In the genomic region with DNA sequence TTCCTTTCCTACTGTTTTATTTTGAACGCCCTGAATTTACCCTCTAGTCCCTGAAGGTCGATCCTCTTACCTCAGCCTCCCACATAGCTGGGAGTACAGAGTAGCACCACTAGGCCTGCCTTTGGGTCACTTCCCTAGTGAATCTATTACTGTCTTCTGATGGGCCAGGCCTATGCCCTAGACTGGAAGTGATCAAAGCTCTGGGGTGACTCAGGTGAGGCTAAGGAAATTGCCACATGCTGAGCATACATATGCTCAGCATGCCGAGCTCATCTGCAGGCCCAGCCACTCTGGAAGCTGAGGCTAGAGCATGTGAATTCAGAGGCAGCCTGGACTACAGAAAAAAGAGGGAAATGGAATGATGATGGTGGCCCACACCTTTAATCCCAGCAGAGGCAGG, we compare ENCODE assay signal across 24 mouse cellular contexts. TPM values are rescaled to one million over a fixed set of nuclear protein-coding genes. Genes with fewer than 3 reads are reported as not detected.
A peak's percentile ranks its signal among the peaks of the same experiment; 100 is the strongest.
DNase-seq lines count a peak whose midpoint lies in the region; ATAC-seq and TF ChIP-seq lines count a peak whose summit lies in the region.
"Had no signal": no experiment of that assay in that cellular context is flagged by ENCODE, and none has a peak within 500 bp of the region (broad histone marks: within the 10 kb centered on the region; RNA-seq: fewer than 3 reads in every experiment).

No protein-coding gene starts in this region.

- no peak for TF ChIP-seq CTCF in hindbrain, postnatal 0 days (IDR thresholded peaks at IDR 0.05; ENCODE audit: low read depth)

- no peak for ATAC-seq in embryonic facial prominence, embryonic 12.5 days (ENCODE audit: insufficient number of reproducible peaks, insufficient read depth, low FRiP score, low TSS enrichment)
- ATAC-seq in hindbrain, embryonic 12.5 days (ENCODE audit: low FRiP score), result no peak
- ATAC-seq in hindbrain, postnatal 0 days, result no peak
- ATAC-seq in megakaryocyte, adult 5-6 weeks (ENCODE audit: poor library complexity, severe bottlenecking), result peak; percentile 90
- no peak for ATAC-seq in forebrain, embryonic 11.5 days (replicated peaks; ENCODE audit: low FRiP score)

- H3K27ac ChIP-seq in embryonic facial prominence, embryonic 12.5 days, result 0 out of 2 replicates have a peak overlapping the region, but pooled peaks have one; percentile 41
- H3K27ac ChIP-seq in embryonic facial prominence, embryonic 10.5 days (replicated peaks), result no peak overlapping the region
- H3K27ac ChIP-seq in hindbrain, embryonic 12.5 days, result 0 out of 2 replicates have a peak overlapping the region, but pooled peaks have one; percentile 58
- H3K27ac ChIP-seq in hindbrain, postnatal 0 days, result no peak overlapping the region
- no peak overlapping the region for H3K27ac ChIP-seq in forebrain, embryonic 11.5 days (ENCODE audit: low read depth, low read length)
- H3K27ac ChIP-seq: kidney, postnatal 0 days; liver, embryonic 14.5 days; lung, embryonic 15.5 days; macrophage had no signal

- DNase-seq in embryonic facial prominence, embryonic 10.5 days (ENCODE audit: low spot score), result no peak
- no peak for DNase-seq in hindbrain, postnatal 0 days (ENCODE audit: low spot score)
- peak; percentile 76 for DNase-seq in brain, adult 2 months (ENCODE audit: low read depth, low spot score)
- no peak for DNase-seq in forebrain, embryonic 11.5 days (ENCODE audit: low spot score)
- DNase-seq: adrenal gland, adult 2 months; gastrocnemius, postnatal 10 days; heart, adult 18-20 months; heart, postnatal 10 days; kidney, adult 18-20 months; layer of hippocampus, postnatal 36 days; right cerebral cortex, postnatal 14 days; spleen, adult 18-20 months; thymus, adult 2 months had no signal

- no peaks in the 10 kb centered on the region for H3K4me1 ChIP-seq in embryonic facial prominence, embryonic 12.5 days
- H3K4me1 ChIP-seq in embryonic facial prominence, embryonic 10.5 days, result peaks cover 7% of the 10 kb centered on the region; the same call in 1 of the 2 replicates
- peaks cover 8% of the 10 kb centered on the region for H3K4me1 ChIP-seq in hindbrain, embryonic 12.5 days
- peaks cover 5% of the 10 kb centered on the region; the same call in 1 of the 2 replicates for H3K4me1 ChIP-seq in hindbrain, postnatal 0 days (ENCODE audit: insufficient read depth, low read length)
- no peaks in the 10 kb centered on the region for H3K4me1 ChIP-seq in forebrain, embryonic 11.5 days (replicated peaks; ENCODE audit: control insufficient read depth, insufficient read depth, low read length)
- H3K4me1 ChIP-seq: lung, embryonic 15.5 days had no signal

- H3K9ac ChIP-seq in embryonic facial prominence, embryonic 12.5 days, result no peak overlapping the region
- 0 out of 2 replicates have a peak overlapping the region, but pooled peaks have one; percentile 28 for H3K9ac ChIP-seq in hindbrain, embryonic 12.5 days
- H3K9ac ChIP-seq in hindbrain, postnatal 0 days (replicated peaks; ENCODE audit: low read length), result no peak overlapping the region
- no peak overlapping the region for H3K9ac ChIP-seq in forebrain, embryonic 11.5 days (ENCODE audit: low read length)
- H3K9ac ChIP-seq: liver, embryonic 14.5 days; lung, embryonic 15.5 days; neural tube, embryonic 15.5 days had no signal

- peaks cover 28% of the 10 kb centered on the region for H3K36me3 ChIP-seq in embryonic facial prominence, embryonic 12.5 days
- peaks cover 41% of the 10 kb centered on the region for H3K36me3 ChIP-seq in embryonic facial prominence, embryonic 10.5 days (replicated peaks)
- peaks cover 18% of the 10 kb centered on the region for H3K36me3 ChIP-seq in hindbrain, embryonic 12.5 days
- 0 out of 2 replicates have a peak, but pooled peaks cover 6% of the 10 kb centered on the region for H3K36me3 ChIP-seq in hindbrain, postnatal 0 days (ENCODE audit: insufficient read depth, low read length)
- H3K36me3 ChIP-seq in forebrain, embryonic 11.5 days (ENCODE audit: control insufficient read depth, insufficient read depth, low read length), result no peaks in the 10 kb centered on the region
- H3K36me3 ChIP-seq: lung, embryonic 15.5 days had no signal

- no peaks in the 10 kb centered on the region for H3K27me3 ChIP-seq in embryonic facial prominence, embryonic 12.5 days
- H3K27me3 ChIP-seq in embryonic facial prominence, embryonic 10.5 days (replicated peaks; ENCODE audit: low read depth, poor library complexity, severe bottlenecking), result no peaks in the 10 kb centered on the region
- H3K27me3 ChIP-seq in hindbrain, embryonic 12.5 days, result no peaks in the 10 kb centered on the region
- no peaks in the 10 kb centered on the region for H3K27me3 ChIP-seq in hindbrain, postnatal 0 days (ENCODE audit: insufficient read depth, low read length)
- no peaks in the 10 kb centered on the region for H3K27me3 ChIP-seq in forebrain, embryonic 11.5 days (ENCODE audit: control insufficient read depth, insufficient read depth, low read length)
- H3K27me3 ChIP-seq: lung, embryonic 15.5 days; neural tube, embryonic 15.5 days had no signal

- no peaks in the 10 kb centered on the region for H3K9me3 ChIP-seq in embryonic facial prominence, embryonic 12.5 days
- H3K9me3 ChIP-seq in embryonic facial prominence, embryonic 10.5 days, result no peaks in the 10 kb centered on the region
- no peaks in the 10 kb centered on the region for H3K9me3 ChIP-seq in hindbrain, embryonic 12.5 days (replicated peaks)
- H3K9me3 ChIP-seq in hindbrain, postnatal 0 days (ENCODE audit: low read length), result no peaks in the 10 kb centered on the region
- H3K9me3 ChIP-seq in forebrain, embryonic 11.5 days (ENCODE audit: control insufficient read depth, low read length), result no peaks in the 10 kb centered on the region
- H3K9me3 ChIP-seq: forebrain, embryonic 10.5 days; lung, embryonic 15.5 days; neural tube, embryonic 15.5 days had no signal

- H3K4me2 ChIP-seq in embryonic facial prominence, embryonic 12.5 days (replicated peaks), result no peak overlapping the region
- no peak overlapping the region for H3K4me2 ChIP-seq in hindbrain, embryonic 12.5 days (replicated peaks)
- H3K4me2 ChIP-seq in hindbrain, postnatal 0 days (ENCODE audit: low read depth, low read length), result no peak overlapping the region
- H3K4me2 ChIP-seq in forebrain, embryonic 11.5 days (ENCODE audit: low read depth, low read length, severe bottlenecking), result no peak overlapping the region
- H3K4me2 ChIP-seq: lung, embryonic 15.5 days; midbrain, embryonic 11.5 days; neural tube, embryonic 15.5 days had no signal

- 60% methylated on average over 3 of the region's 3 CpGs for WGBS in embryonic facial prominence, embryonic 12.5 days
- WGBS in embryonic facial prominence, embryonic 10.5 days, result 77% methylated on average over 3 of the region's 3 CpGs
- 59% methylated on average over 3 of the region's 3 CpGs for WGBS in hindbrain, embryonic 12.5 days
- WGBS in hindbrain, postnatal 0 days, result 60% methylated on average over 3 of the region's 3 CpGs
- WGBS in forebrain, embryonic 11.5 days, result 71% methylated on average over 3 of the region's 3 CpGs

- H3K4me3 ChIP-seq in embryonic facial prominence, embryonic 12.5 days, result no peak overlapping the region
- H3K4me3 ChIP-seq in embryonic facial prominence, embryonic 10.5 days, result no peak overlapping the region
- H3K4me3 ChIP-seq in hindbrain, embryonic 12.5 days, result no peak overlapping the region
- H3K4me3 ChIP-seq in hindbrain, postnatal 0 days (ENCODE audit: low read length), result no peak overlapping the region
- H3K4me3 ChIP-seq in forebrain, embryonic 11.5 days (ENCODE audit: low read depth, low read length), result no peak overlapping the region
- H3K4me3 ChIP-seq: forebrain, embryonic 10.5 days; lung, embryonic 15.5 days; neural tube, embryonic 15.5 days had no signal

RNA-seq across cellular contexts. Expression of a gene that starts 5.9 kb away (rescaled TPM):
- 38.9 and 42.0 TPM in 2 replicates for polyA plus RNA-seq in embryonic facial prominence, embryonic 12.5 days (2016; fragmentation: Nextera tagmentation; extraction: Ambion mirVana)
- 55.1 and 55.5 TPM in 2 replicates for polyA plus RNA-seq in embryonic facial prominence, embryonic 10.5 days (2016; fragmentation: Nextera tagmentation; extraction: Ambion mirVana)
- 39.8 and 43.0 TPM in 2 replicates for polyA plus RNA-seq in hindbrain, embryonic 12.5 days (2016; fragmentation: Nextera tagmentation; extraction: Ambion mirVana)
- total RNA-seq in hindbrain, postnatal 0 days (2014; rRNA removed), result 18.2 and 22.7 TPM in 2 replicates
- 59.7 and 67.9 TPM in 2 replicates for polyA plus RNA-seq in hindbrain, postnatal 0 days (2015; fragmentation: Nextera tagmentation; extraction: Ambion mirVana)
- total RNA-seq in megakaryocyte, adult 5-6 weeks (2015), result 15.5 and 19.5 TPM in 2 replicates
- total RNA-seq in megakaryocyte, adult 5-6 weeks (2017), result 13.3 and 15.6 TPM in 2 replicates
- 45.6 and 49.9 TPM in 2 replicates for polyA plus RNA-seq in forebrain, embryonic 11.5 days (2014; fragmentation: Nextera tagmentation; extraction: Ambion mirVana)

RNA-seq across cellular contexts. Expression of a gene that starts 6.6 kb away (rescaled TPM):
- 76.1 and 76.7 TPM in 2 replicates for polyA plus RNA-seq in embryonic facial prominence, embryonic 12.5 days (2016; fragmentation: Nextera tagmentation; extraction: Ambion mirVana)
- polyA plus RNA-seq in embryonic facial prominence, embryonic 10.5 days (2016; fragmentation: Nextera tagmentation; extraction: Ambion mirVana), result 64.4 and 64.8 TPM in 2 replicates
- polyA plus RNA-seq in hindbrain, embryonic 12.5 days (2016; fragmentation: Nextera tagmentation; extraction: Ambion mirVana), result 90.1 and 90.4 TPM in 2 replicates
- total RNA-seq in hindbrain, postnatal 0 days (2014; rRNA removed), result 92.6 and 95.5 TPM in 2 replicates
- 147 and 160 TPM in 2 replicates for polyA plus RNA-seq in hindbrain, postnatal 0 days (2015; fragmentation: Nextera tagmentation; extraction: Ambion mirVana)
- 70.0 and 73.0 TPM in 2 replicates for total RNA-seq in megakaryocyte, adult 5-6 weeks (2015)
- total RNA-seq in megakaryocyte, adult 5-6 weeks (2017), result 28.0 and 36.7 TPM in 2 replicates
- 63.5 and 70.2 TPM in 2 replicates for polyA plus RNA-seq in forebrain, embryonic 11.5 days (2014; fragmentation: Nextera tagmentation; extraction: Ambion mirVana)

RNA-seq across cellular contexts. Expression of a gene that starts 15.6 kb away (rescaled TPM):
- polyA plus RNA-seq in embryonic facial prominence, embryonic 12.5 days (2016; fragmentation: Nextera tagmentation; extraction: Ambion mirVana), result 2.2 and 2.8 TPM in 2 replicates
- polyA plus RNA-seq in embryonic facial prominence, embryonic 10.5 days (2016; fragmentation: Nextera tagmentation; extraction: Ambion mirVana), result 2.2 and 2.8 TPM in 2 replicates
- polyA plus RNA-seq in hindbrain, embryonic 12.5 days (2016; fragmentation: Nextera tagmentation; extraction: Ambion mirVana), result 2.2 and 2.7 TPM in 2 replicates
- 1.2 TPM in 2 replicates for total RNA-seq in hindbrain, postnatal 0 days (2014; rRNA removed)
- 1.4 and 2.0 TPM in 2 replicates for polyA plus RNA-seq in hindbrain, postnatal 0 days (2015; fragmentation: Nextera tagmentation; extraction: Ambion mirVana)
- total RNA-seq in megakaryocyte, adult 5-6 weeks (2015), result 64.9 and 68.8 TPM in 2 replicates
- total RNA-seq in megakaryocyte, adult 5-6 weeks (2017), result 62.6 and 71.5 TPM in 2 replicates
- 2.1 and 2.4 TPM in 2 replicates for polyA plus RNA-seq in forebrain, embryonic 11.5 days (2014; fragmentation: Nextera tagmentation; extraction: Ambion mirVana)

RNA-seq across cellular contexts. Expression of a gene that starts 17.2 kb away (rescaled TPM):
- 5.0 and 6.5 TPM in 2 replicates for polyA plus RNA-seq in embryonic facial prominence, embryonic 12.5 days (2016; fragmentation: Nextera tagmentation; extraction: Ambion mirVana)
- 0.49 and 2.1 TPM in 2 replicates for polyA plus RNA-seq in embryonic facial prominence, embryonic 10.5 days (2016; fragmentation: Nextera tagmentation; extraction: Ambion mirVana)
- 3.2 and 4.0 TPM in 2 replicates for polyA plus RNA-seq in hindbrain, embryonic 12.5 days (2016; fragmentation: Nextera tagmentation; extraction: Ambion mirVana)
- total RNA-seq in hindbrain, postnatal 0 days (2014; rRNA removed), result not detected in 2 replicates
- 1.4 and 1.9 TPM in 2 replicates for polyA plus RNA-seq in hindbrain, postnatal 0 days (2015; fragmentation: Nextera tagmentation; extraction: Ambion mirVana)
- total RNA-seq in megakaryocyte, adult 5-6 weeks (2015), result not detected in 2 replicates
- total RNA-seq in megakaryocyte, adult 5-6 weeks (2017), result not detected in 2 replicates
- not detected in 2 replicates for polyA plus RNA-seq in forebrain, embryonic 11.5 days (2014; fragmentation: Nextera tagmentation; extraction: Ambion mirVana)
- total RNA-seq: adrenal gland, adult 2 months; gastrocnemius, postnatal 10 days; heart, adult 18-20 months; heart, postnatal 10 days had no signal
- polyA plus RNA-seq: adrenal gland, adult 2 months; forebrain, embryonic 10.5 days; kidney, postnatal 0 days; liver, embryonic 14.5 days; lung, embryonic 15.5 days; macrophage; midbrain, embryonic 11.5 days; stomach, embryonic 14.5 days had no signal

RNA-seq across cellular contexts. Expression of a gene that starts 31.4 kb away (rescaled TPM):
- 29.8 and 32.0 TPM in 2 replicates for polyA plus RNA-seq in embryonic facial prominence, embryonic 12.5 days (2016; fragmentation: Nextera tagmentation; extraction: Ambion mirVana)
- polyA plus RNA-seq in embryonic facial prominence, embryonic 10.5 days (2016; fragmentation: Nextera tagmentation; extraction: Ambion mirVana), result 40.3 and 44.6 TPM in 2 replicates
- 25.7 and 28.0 TPM in 2 replicates for polyA plus RNA-seq in hindbrain, embryonic 12.5 days (2016; fragmentation: Nextera tagmentation; extraction: Ambion mirVana)
- total RNA-seq in hindbrain, postnatal 0 days (2014; rRNA removed), result 17.3 and 17.9 TPM in 2 replicates
- 18.9 and 20.2 TPM in 2 replicates for polyA plus RNA-seq in hindbrain, postnatal 0 days (2015; fragmentation: Nextera tagmentation; extraction: Ambion mirVana)
- 4.8 and 4.9 TPM in 2 replicates for total RNA-seq in megakaryocyte, adult 5-6 weeks (2015)
- 5.6 and 6.9 TPM in 2 replicates for total RNA-seq in megakaryocyte, adult 5-6 weeks (2017)
- polyA plus RNA-seq in forebrain, embryonic 11.5 days (2014; fragmentation: Nextera tagmentation; extraction: Ambion mirVana), result 35.6 and 37.8 TPM in 2 replicates

Comparison
In these comparisons a context has a peak if more than half of its experiments do, and no peak if none do; other contexts are left out.
1. H3K27ac ChIP-seq: peak in embryonic facial prominence, embryonic 12.5 days (single experiment) and hindbrain, embryonic 12.5 days (single experiment); none in embryonic facial prominence, embryonic 10.5 days (single experiment), hindbrain, postnatal 0 days (single experiment) and forebrain, embryonic 11.5 days (single experiment).